Mouse (Mus musculus) E14TG2a.4 (cell line): ENCODE measurements around the gene Pnrc1.

Experiments
- CTCF ChIP-seq: conservative IDR thresholded peaks from 2 replicates; pipeline ENCODE4 v1.5.1; 2014; ENCODE audit warnings: low read length
- NANOG ChIP-seq: IDR thresholded peaks from 2 replicates; pipeline ENCODE4 v1.6.1; 2014; ENCODE audit warnings: borderline replicate concordance, low read length, mixed read lengths

DNA sequence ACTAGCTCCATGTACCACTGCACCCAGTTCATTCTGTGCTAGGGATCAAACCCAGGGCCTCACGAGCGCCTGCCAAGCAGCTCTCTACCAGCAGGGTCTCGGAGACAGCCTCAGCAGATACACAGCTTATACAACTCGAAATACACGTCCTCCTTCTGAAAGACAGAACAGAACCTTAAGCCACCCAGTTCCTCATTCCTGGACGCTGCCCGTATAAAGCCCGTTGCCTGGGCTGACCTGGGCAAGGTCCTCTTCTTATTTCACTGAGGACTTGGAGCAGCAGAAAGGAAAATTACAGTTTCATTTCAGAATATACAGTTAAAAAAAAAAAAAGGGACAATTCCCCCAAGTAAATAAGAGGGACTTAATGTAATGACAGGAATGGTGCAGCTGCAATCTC lies 4.5 kb downstream of the Pnrc1 start:
- TF ChIP-seq CTCF (no peak), NANOG (no peak)
